Mouse (Mus musculus) MEL (cell line): ENCODE data around the gene Gpx4. TPM values are rescaled to one million over a fixed set of nuclear protein-coding genes. Genes with fewer than 3 reads are reported as not detected.

Experiments used
- DNase-seq: peaks from one replicate; pipeline ENCODE4 v3.0.0; 2011; ENCODE audit warnings: low read depth, low spot score
- H3K27ac ChIP-seq: 2 replicates; pipeline ENCODE4 v1.5.1; 2012; ENCODE audit warnings: low read depth, mild to moderate bottlenecking, control low read depth, low read length, moderate library complexity; ENCODE audit not compliant: control insufficient read depth
- H3K27me3 ChIP-seq, 2 experiments: fragments of 150-350 bp in 1 of 2; sonication (generic) in 1 of 2; 2 replicates each; pipeline ENCODE4 v1.6.1; 2012; ENCODE audit warnings: low read length in 2 of 2, mild to moderate bottlenecking in 2 of 2, improper control_type of control experiment in 1 of 2, moderate library complexity in 1 of 2; ENCODE audit not compliant: insufficient read depth in 2 of 2, control insufficient read depth in 1 of 2
- H3K36me3 ChIP-seq, 2 experiments: 2 replicates each; pipeline ENCODE4 v1.6.1; 2012 to 2014; ENCODE audit warnings: low read length in 2 of 2, improper control_type of control experiment in 1 of 2, inconsistent platforms in 1 of 2, mild to moderate bottlenecking in 1 of 2; ENCODE audit not compliant: insufficient read depth in 2 of 2, control insufficient read depth in 1 of 2
- H3K4me1 ChIP-seq, 2 experiments: fragments of 150-350 bp in 1 of 2; sonication (generic) in 1 of 2; 2 replicates each; pipeline ENCODE4 v1.6.1; 2012; ENCODE audit warnings: low read length in 2 of 2, improper control_type of control experiment in 1 of 2, mild to moderate bottlenecking in 1 of 2; ENCODE audit not compliant: insufficient read depth in 2 of 2, control insufficient read depth in 1 of 2
- H3K4me3 ChIP-seq, 2 experiments: fragments of 150-350 bp in 1 of 2; sonication (generic) in 1 of 2; 2 replicates each; pipeline ENCODE4 v1.5.1; 2012; ENCODE audit warnings: low read depth in 2 of 2, low read length in 2 of 2, mild to moderate bottlenecking in 2 of 2, moderate library complexity in 2 of 2, control low read depth in 1 of 2, improper control_type of control experiment in 1 of 2; ENCODE audit not compliant: control insufficient read depth in 1 of 2, insufficient read depth in 1 of 2
- H3K79me2 ChIP-seq: 2 replicates; pipeline ENCODE4 v1.6.1; 2012; ENCODE audit warnings: mild to moderate bottlenecking, low read length, moderate library complexity; ENCODE audit not compliant: control insufficient read depth, poor library complexity, insufficient read depth
- H3K9ac ChIP-seq: 2 replicates; pipeline ENCODE4 v1.6.1; 2012; ENCODE audit warnings: low read depth, mild to moderate bottlenecking, control low read depth, low read length, moderate library complexity; ENCODE audit not compliant: control insufficient read depth, poor library complexity, severe bottlenecking
- H3K9me3 ChIP-seq: fragments of 150-350 bp; sonication (generic); replicated peaks from 2 replicates; pipeline ENCODE4 v1.6.1; 2012; ENCODE audit warnings: mild to moderate bottlenecking, low read length, improper control_type of control experiment, moderate library complexity; ENCODE audit not compliant: insufficient read depth
- BHLHE40 ChIP-seq: IDR thresholded peaks from 2 replicates; pipeline ENCODE4 v1.6.1; 2012; ENCODE audit warnings: low read depth, mild to moderate bottlenecking, inconsistent platforms, low read length, improper control_type of control experiment, borderline replicate concordance
- JUND ChIP-seq: IDR thresholded peaks from 2 replicates; pipeline ENCODE4 v1.6.1; 2011; ENCODE audit warnings: low read depth, mild to moderate bottlenecking, improper control_type of control experiment, low read length
- MAFK ChIP-seq: IDR thresholded peaks from 2 replicates; pipeline ENCODE4 v1.6.1; 2011; ENCODE audit warnings: low read depth, mild to moderate bottlenecking, low read length, improper control_type of control experiment, borderline replicate concordance
- MAX ChIP-seq: IDR thresholded peaks from 2 replicates; pipeline ENCODE4 v1.6.1; 2011; ENCODE audit warnings: low read length, improper control_type of control experiment
- MXI1 ChIP-seq: IDR thresholded peaks from 2 replicates; pipeline ENCODE4 v1.6.1; 2011; ENCODE audit warnings: mild to moderate bottlenecking, low read depth, low read length, improper control_type of control experiment
- MYB ChIP-seq: IDR thresholded peaks from 2 replicates; pipeline ENCODE4 v1.6.1; 2011; ENCODE audit warnings: mild to moderate bottlenecking, low read depth, low read length, improper control_type of control experiment
- NELFE ChIP-seq: IDR thresholded peaks from 2 replicates; pipeline ENCODE4 v1.6.1; 2011; ENCODE audit warnings: low read depth, low read length, improper control_type of control experiment
- NRF1 ChIP-seq: IDR thresholded peaks from 2 replicates; pipeline ENCODE4 v1.6.1; 2014; ENCODE audit warnings: low read depth, mild to moderate bottlenecking, inconsistent platforms, low read length, improper control_type of control experiment, moderate library complexity; ENCODE audit not compliant: poor library complexity, insufficient read depth, severe bottlenecking
- POLR2A ChIP-seq, 2 experiments: IDR thresholded peaks; 2 replicates each; pipeline ENCODE4 v1.6.1; 2011 to 2012; ENCODE audit warnings: low read length in 2 of 2, mild to moderate bottlenecking in 2 of 2, control low read depth in 1 of 2, improper control_type of control experiment in 1 of 2, low read depth in 1 of 2, moderate library complexity in 1 of 2; ENCODE audit not compliant: control insufficient read depth in 1 of 2, insufficient read depth in 1 of 2, poor library complexity in 1 of 2
- POLR2AphosphoS2 ChIP-seq: IDR thresholded peaks from 2 replicates; pipeline ENCODE4 v1.6.1; 2011; ENCODE audit warnings: low read length, improper control_type of control experiment
- RAD21 ChIP-seq: IDR thresholded peaks from 2 replicates; pipeline ENCODE4 v1.6.1; 2011; ENCODE audit warnings: mild to moderate bottlenecking, low read depth, low read length, improper control_type of control experiment
- RCOR1 ChIP-seq: IDR thresholded peaks from 2 replicates; pipeline ENCODE4 v1.6.1; 2012; ENCODE audit warnings: low read depth, mild to moderate bottlenecking, inconsistent platforms, low read length, improper control_type of control experiment
- SIN3A ChIP-seq: IDR thresholded peaks from 2 replicates; pipeline ENCODE4 v1.6.1; 2012; ENCODE audit warnings: low read length, improper control_type of control experiment, inconsistent platforms
- SMC3 ChIP-seq: IDR thresholded peaks from 2 replicates; pipeline ENCODE4 v1.6.1; 2011; ENCODE audit warnings: low read depth, low read length, improper control_type of control experiment
- TAL1 ChIP-seq: IDR thresholded peaks from 2 replicates; pipeline ENCODE4 v1.6.1; 2012; ENCODE audit warnings: mild to moderate bottlenecking, inconsistent platforms, low read length, moderate library complexity, mixed read lengths
- TBP ChIP-seq: IDR thresholded peaks from 2 replicates; pipeline ENCODE4 v1.8.0; 2011; ENCODE audit warnings: low read depth, low read length, improper control_type of control experiment
- TCF12 ChIP-seq: IDR thresholded peaks from 2 replicates; pipeline ENCODE4 v1.6.1; 2014; ENCODE audit warnings: low read depth, mild to moderate bottlenecking, inconsistent platforms, low read length, improper control_type of control experiment, moderate library complexity
- UBTF ChIP-seq: IDR thresholded peaks from 2 replicates; pipeline ENCODE4 v1.6.1; 2012; ENCODE audit warnings: low read depth, mild to moderate bottlenecking, inconsistent platforms, low read length, improper control_type of control experiment, moderate library complexity, borderline replicate concordance; ENCODE audit not compliant: insufficient read depth
- ZMIZ1 ChIP-seq: IDR thresholded peaks from 2 replicates; pipeline ENCODE4 v1.6.1; 2012; ENCODE audit warnings: low read depth, mild to moderate bottlenecking, inconsistent platforms, low read length, improper control_type of control experiment, moderate library complexity
- ZNF384 ChIP-seq: IDR thresholded peaks from 2 replicates; pipeline ENCODE4 v1.6.1; 2012; ENCODE audit warnings: low read depth, mild to moderate bottlenecking, inconsistent platforms, low read length, improper control_type of control experiment
- polyA plus RNA-seq, 2 experiments: library from polyadenylated mRNA; stranded (reverse) in 1 of 2; unstranded in 1 of 2; fragments of >175 nt in 1 of 2; fragments of >200 nt in 1 of 2; gene quantifications; 2 replicates each; pipeline versions ENCODE4 v1.2.1 to v1.2.4; 2012; ENCODE audit warnings: low replicate concordance in 2 of 2, low read depth in 1 of 2; ENCODE audit not compliant: insufficient read length in 2 of 2, insufficient read depth in 1 of 2, missing spikeins in 1 of 2
- total RNA-seq: library from RNA; depleted of rRNA; stranded (reverse); fragments of 300-350 nt; gene quantifications from 2 replicates; pipeline ENCODE4 v1.2.3, GENCODE M21; 2012

The Gpx4 gene
- total and polyA plus RNA-seq, 3 experiments = 508 to 536 TPM; not detected in 1

- TF ChIP-seq TBP (no peak), POLR2A (IDR thresholded peaks at IDR 0.05; ENCODE audit: control insufficient read depth in 1 of 2, insufficient read depth in 1 of 2, low read depth in 1 of 2, low read length in 2 of 2, poor library complexity in 1 of 2) (no peak), ZMIZ1 (no peak), NRF1 (no peak), MAFK (no peak), BHLHE40 (no peak), RCOR1 (no peak), SIN3A (0 out of 2 replicates have a peak, but pooled peaks have one; percentile 20)
- TF ChIP-seq, all 39 proteins: peak for 1
- Histone ChIP-seq H3K9me3 (no peaks in the 10 kb centered on the region), H3K27ac (no peak overlapping the region), H3K4me3 (no peak overlapping the region), H3K79me2 (no peaks in the 10 kb centered on the region), H3K4me1 (peaks cover 2 to 23% of the 10 kb centered on the region in 2 experiments; a peak in 3 of 4 replicates), H3K27me3 (no peaks in the 10 kb centered on the region), H3K36me3 (peaks cover 2 to 20% of the 10 kb centered on the region in 2 experiments; a peak in 3 of 4 replicates), H3K9ac (no peak overlapping the region)
- peak; percentile 59 for DNase-seq
Measured at GRCm38 (mm10) chr10:80025889-80026288, 21.1 kb upstream of the Gpx4 start.

DNA sequence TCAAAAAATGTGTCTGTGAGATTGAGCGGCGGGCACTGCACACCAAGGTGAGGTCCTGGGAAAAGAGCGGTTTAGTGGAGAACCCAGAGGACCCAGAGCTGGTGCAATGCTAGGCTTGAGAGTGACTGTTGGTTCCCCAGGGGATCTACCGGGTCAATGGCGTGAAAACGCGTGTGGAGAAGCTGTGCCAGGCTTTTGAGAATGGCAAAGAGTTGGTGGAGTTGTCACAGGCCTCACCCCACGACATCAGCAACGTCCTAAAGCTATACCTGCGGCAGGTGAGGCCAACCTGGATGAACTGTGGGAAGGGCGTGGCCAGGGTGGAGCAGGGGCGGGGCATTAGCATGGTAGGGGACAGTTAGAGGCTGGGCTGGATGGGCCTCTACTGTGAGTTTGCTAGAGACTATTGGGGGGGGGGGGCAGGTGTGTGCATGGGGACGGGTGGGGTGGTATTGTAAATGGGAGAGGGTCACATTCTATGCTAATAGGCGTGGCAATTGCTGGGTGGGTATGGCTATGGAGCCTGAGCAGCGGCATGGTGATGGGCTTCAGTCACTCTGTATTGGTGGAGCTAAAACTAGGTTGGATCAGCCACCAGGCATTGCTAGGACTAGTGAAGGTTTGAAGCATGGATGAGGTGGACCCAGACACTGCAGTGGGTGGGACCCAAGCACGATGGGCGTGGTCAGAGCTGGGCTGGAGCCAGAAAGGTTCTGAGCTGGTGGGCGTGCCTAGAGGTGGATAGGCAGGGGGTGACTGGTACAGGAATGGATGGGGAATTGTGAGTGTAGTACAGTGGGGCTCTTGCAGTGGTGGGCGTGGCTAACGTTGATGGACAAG is 19.1 kb upstream of the Gpx4 start:
- H3K4me1 ChIP-seq = peaks cover 6 to 34% of the 10 kb centered on the region in 2 experiments
- H3K9ac ChIP-seq = no peak overlapping the region
- no peaks in the 10 kb centered on the region for H3K9me3 ChIP-seq
- peak; percentile 59 for DNase-seq
- H3K27ac ChIP-seq = no peak overlapping the region
- H3K36me3 ChIP-seq = peaks cover 2 to 30% of the 10 kb centered on the region in 2 experiments; a peak in 3 of 4 replicates
- H3K4me3 ChIP-seq = no peak overlapping the region
- H3K79me2 ChIP-seq = no peaks in the 10 kb centered on the region
- TF ChIP-seq MXI1 = no peak
- TF ChIP-seq ZNF384 = no peak
- no peak for TF ChIP-seq SMC3
- TF ChIP-seq SIN3A = no peak
- no peak for TF ChIP-seq RCOR1
- TF ChIP-seq POLR2AphosphoS2 = no peak
- TF ChIP-seq UBTF = no peak
- TF ChIP-seq NELFE = no peak
- TF ChIP-seq TBP = no peak
- TF ChIP-seq MYB = no peak
- TF ChIP-seq POLR2A (IDR thresholded peaks at IDR 0.05; ENCODE audit: control insufficient read depth in 1 of 2, insufficient read depth in 1 of 2, low read depth in 1 of 2, low read length in 2 of 2, poor library complexity in 1 of 2) = no peak
- no peak for TF ChIP-seq TAL1
- TF ChIP-seq RAD21 = no peak
- TF ChIP-seq MAX = no peak
- no peak for TF ChIP-seq TCF12
- no peak for TF ChIP-seq JUND
- H3K27me3 ChIP-seq = no peaks in the 10 kb centered on the region
